Mouse (Mus musculus): Measurements from ENCODE around the gene Arhgef12.
"Not testable (repeated sequence)": the region's sequence is repeated elsewhere in the genome, so short reads cannot be mapped to it uniquely, and the experiment has no call there.

Gene Arhgef12

GRCm38 (mm10) chr9:43107187-43107517, at the start of gene Arhgef12:
Gene Arhgef12, minus strand, starts transcription at chr9:43107239.
- no peak for DNase-seq (ENCODE audit: low spot score in 2 of 2)

DNA sequence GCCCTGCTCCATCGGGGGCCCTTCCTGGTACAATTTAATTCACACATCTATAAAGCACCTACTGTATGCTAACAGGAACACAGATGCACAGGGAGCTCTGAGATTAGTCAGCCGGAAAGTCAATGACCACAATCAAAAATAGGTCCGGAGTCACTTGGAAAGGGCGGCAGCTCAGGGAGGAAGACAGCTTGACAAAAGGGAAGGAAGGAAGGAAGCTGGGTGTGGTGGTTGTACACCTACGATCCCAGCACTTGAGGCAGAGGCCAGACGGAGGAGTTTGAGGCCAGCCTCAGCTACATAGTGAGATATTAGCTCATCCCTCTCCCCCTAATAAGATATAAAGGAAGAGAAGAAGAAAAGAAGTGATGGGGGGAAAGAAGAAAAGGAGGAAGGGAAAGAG, 48.9 kb upstream of the Arhgef12 start:
- DNase-seq (ENCODE audit: low spot score in 2 of 2): no peak

- no peak for DNase-seq (ENCODE audit: low spot score in 2 of 2)
These were observed 44.7 kb upstream of the Arhgef12 start for GRCm38 (mm10) chr9:43151779-43152178.

DNA sequence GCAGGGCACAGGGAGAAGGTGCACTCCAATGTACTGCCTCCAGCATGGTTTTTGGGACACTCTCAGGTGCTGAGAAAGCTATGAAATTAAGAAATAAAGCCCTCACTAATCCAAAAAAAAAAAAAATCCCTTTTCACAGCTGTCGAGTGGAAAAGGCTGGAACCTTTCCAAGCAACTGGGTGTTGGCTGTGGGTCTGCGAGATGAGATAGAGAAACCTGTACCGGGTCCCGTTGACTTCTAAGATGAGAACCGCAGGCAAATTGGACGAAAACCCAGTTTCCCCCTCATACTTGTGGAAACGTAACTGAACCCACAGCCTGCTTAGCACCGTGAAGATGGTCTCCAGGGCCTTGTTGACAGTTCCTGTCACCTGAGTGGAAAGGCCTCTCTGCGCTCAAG, 43.9 kb upstream of the Arhgef12 start:
- no peak for DNase-seq (ENCODE audit: low spot score in 2 of 2)

- DNase-seq (ENCODE audit: low spot score in 2 of 2): no peak
These were observed 43.0 kb upstream of the Arhgef12 start for GRCm38 (mm10) chr9:43150075-43150474.

DNA sequence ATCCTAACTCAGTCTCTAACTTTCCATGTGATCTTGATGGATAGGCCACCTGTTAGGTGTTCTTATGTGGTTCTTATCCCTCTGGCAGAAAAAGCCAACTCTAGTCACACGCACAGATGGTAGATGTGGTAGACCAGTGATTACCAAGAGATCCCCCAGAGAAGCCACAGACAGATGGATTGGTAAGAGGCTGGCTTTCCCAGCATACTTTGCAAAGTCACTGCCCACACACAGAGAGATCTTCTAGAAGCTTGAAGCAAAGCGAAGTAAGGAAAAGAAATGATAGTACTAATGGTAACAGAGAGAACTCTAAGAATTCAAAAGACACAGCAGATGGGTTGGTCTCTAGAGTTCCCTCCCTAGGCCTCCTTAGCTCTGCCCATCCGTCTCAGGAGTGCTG, 42.5 kb upstream of the Arhgef12 start:
- DNase-seq (ENCODE audit: low spot score in 2 of 2): no peak

DNA sequence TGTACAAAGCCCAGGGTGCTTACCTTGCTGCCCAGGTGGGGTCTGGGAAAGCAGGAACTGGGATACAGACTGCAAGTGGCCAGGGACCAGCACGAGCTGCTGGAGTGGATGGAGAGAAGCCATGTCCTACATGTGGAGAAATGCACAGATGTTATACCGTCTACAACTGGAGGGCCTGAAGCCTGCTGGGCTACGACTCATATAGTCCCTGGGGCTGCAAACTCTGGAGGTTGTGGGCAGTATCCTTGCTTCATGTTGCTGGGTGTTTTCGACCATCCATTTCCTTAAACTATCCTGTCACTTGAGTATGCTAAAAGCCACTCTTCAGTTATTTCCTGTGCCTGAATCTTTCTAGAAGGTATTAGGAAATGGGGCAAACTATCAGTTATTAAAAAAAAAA, 38.2 kb upstream of the Arhgef12 start:
- no peak for DNase-seq (ENCODE audit: low spot score in 2 of 2)

DNA sequence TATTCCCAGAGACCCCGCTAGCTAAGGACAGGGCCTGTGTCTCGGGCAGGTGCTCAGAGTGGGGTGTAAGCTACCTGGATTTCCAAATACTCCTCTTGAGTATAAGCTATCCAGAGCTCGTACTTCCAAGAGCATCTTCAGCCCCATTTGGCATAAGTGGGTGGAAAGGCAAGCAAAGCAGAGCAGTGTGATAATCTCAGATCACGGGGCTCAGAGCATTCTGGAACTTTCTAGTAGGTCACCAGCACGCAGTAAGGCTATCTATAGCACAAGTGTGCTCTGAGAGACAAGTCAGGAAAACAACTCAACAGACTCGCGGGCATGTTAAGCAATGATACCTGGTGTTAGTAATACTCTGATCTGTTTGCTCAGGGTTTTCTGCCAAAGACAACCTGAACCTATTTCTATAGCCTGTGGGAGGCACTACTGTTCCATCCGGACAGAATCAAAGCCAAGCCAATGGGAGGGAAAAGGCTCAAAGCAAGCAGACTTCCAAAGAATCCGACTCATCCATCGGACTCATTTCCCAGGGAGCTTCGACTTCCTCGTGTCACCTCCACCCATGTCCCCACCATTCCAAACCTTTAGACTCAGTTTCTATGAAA, 37.3 kb upstream of the Arhgef12 start:
- DNase-seq (ENCODE audit: low spot score in 2 of 2): no peak

- DNase-seq (ENCODE audit: low spot score in 2 of 2): peak in 1 of 2 experiments; percentile 45
These were observed 34.8 kb upstream of the Arhgef12 start for GRCm38 (mm10) chr9:43141839-43142238.

DNA sequence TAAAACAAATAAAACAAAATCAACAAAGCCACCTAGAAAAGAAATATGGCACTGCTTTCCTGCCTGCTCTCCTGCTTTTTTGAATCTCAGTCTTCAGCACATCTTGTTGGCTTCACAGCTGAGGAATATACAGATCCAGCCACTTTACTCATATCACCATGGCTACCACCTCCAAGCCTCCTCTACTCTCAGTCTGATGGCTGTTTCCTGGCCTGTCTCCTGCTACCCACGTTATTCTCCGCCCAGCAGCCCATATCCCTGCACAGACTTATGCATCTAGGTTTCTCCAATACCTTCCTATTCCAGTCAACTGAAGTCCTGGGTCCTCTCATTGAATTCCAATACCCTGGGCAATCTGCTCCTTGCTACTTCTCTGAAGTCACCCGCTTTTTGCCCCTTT, 26.5 kb upstream of the Arhgef12 start:
- DNase-seq (ENCODE audit: low spot score in 2 of 2): no peak

DNA sequence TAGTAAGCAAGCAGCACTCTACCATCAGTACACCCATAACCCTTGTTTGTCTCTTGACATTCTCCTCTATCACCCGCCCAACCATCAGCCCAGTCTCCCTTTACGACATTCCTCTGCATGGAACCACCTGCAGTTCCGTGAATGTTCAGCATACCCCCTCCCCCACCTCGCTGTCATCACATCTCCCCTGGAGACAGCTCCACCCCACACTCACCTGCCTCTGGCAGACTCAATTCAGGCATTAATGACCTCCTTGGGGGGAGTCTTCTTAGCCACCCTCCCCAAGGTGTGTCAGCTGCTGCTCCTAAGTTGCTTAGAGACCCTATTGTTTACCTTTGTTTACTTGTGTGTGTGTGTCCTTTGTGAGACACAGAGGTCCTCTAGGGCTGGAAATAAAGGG, 25.3 kb upstream of the Arhgef12 start:
- DNase-seq (ENCODE audit: low spot score in 2 of 2): no peak

GRCm38 (mm10) chr9:43131940-43132339, 24.9 kb upstream of the Arhgef12 start:
- DNase-seq (ENCODE audit: low spot score in 2 of 2): no peak

DNA sequence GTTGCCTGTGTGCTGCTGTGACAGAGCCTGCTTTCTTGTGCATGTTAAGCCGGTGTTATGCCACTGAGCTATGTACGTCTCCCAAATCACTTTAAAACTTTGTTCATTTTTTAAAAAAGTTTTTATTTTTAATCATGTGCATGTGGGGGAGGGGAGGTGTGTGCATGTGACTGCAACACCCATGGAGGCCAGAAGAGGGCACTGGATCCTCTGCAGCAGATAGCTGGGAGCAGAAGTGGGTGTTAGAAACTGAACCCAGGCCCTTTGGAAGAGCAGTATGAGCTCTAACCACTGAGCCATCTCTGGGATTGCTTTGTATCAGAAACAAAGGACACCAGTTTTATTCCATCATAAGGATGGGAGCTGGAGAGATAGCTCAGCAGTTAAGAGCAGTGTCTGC, 23.6 kb upstream of the Arhgef12 start:
- DNase-seq (ENCODE audit: low spot score in 2 of 2): no peak

DNA sequence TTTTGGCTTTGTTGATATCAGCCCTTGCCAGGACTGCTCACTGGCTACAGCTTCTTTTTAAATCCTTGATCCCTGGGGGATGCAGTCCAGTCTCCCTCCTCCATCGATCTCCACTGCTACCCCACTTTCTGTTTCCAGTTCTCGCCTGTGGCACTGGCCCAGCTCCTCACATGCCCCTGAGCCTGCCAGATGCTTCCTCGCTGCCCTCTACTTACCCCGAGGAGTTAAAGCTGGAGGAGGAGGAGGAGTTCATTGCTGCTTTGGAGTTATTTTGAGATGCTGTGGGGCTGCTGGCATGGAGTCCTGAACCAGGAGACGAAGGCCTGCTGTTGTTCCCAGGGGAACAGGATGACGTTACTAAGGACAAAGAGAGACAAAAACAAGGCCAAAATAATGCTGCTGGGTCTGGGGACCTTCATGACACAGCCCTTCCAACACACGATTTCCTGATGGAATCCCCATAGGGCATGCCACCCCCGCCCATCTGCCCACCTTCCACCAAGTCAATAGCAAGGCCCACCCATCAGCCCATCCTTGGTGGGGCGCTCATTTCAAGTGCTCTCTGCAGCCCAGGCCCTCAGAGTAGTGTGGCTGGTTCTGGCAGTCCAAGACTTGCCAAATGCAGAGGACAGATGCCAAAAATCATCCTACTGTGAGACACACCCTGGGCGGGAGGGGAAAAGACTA, 20.2 kb upstream of the Arhgef12 start:
- no peak for DNase-seq (ENCODE audit: low spot score in 2 of 2)

DNA sequence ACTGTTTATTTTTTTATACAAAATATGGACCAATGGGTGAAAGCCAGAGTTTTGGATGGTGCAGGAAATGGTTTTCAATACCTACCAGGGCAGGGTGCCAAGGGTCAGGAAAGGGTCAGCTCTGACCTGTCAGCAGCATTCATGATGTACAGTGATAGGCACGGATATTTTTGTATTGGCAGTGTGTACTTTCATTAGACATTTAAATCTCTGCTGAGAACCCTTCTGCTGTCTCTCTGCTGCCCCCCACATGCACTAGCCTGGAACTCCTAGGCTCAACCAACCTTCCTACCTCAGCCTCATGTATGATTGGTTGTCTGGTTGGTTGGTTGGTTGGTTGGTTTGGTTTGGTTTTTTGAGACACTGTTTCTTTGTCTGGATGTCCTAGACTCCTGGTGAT, 15.3 kb upstream of the Arhgef12 start:
- no peak for DNase-seq (ENCODE audit: low spot score in 2 of 2)

GRCm38 (mm10) chr9:43121948-43122347, 14.9 kb upstream of the Arhgef12 start:
- not testable (repeated sequence) for DNase-seq (ENCODE audit: low spot score in 2 of 2)

- no peak for DNase-seq (ENCODE audit: low spot score in 2 of 2)
These were observed 9.9 kb upstream of the Arhgef12 start for GRCm38 (mm10) chr9:43116997-43117336.

DNA sequence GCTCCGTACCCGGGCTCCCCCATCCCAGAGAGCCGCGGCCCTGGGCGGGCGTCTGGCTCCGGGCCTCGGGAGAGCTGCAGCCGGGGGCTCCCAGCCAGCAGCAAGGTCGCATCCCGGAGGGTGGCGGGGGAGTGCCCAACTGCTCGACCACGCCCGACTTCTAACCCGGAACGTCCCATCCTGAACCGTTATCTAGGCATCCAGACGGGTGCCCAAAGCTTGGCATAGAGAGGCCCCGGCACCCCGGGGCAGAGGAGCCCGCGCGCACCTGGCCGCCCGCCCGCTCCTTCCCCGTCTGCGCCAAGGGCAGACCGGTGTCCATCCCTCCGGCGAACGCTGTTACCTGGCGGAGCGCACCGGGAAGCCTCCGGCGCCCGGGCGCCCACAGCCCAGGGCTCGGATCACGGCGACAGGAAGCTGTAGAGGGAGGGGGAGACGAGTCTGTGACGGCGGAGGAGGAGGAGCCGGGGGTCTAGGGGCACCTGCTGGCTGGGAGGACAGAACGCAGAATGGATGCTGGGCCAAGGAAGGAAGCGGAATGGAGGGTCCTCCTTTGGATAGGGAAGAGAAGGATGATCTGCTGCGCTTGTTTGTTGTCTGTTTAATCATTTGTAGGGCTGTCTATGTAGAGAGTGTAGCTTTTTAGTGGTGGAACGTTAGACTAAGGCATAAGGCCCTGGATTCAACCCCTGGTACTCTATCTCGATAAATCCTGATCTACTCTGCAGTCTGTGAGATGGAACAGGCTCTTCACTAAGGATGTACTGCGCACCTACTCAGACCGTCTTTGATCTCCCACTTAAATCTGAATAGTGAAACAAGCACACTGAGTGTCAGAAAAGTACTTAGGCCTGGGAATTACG, 9.3 kb upstream of the Arhgef12 start, which contains the start of gene Tmem136:
TSS of gene Tmem136 (minus strand) at position 437 of the 863 bp plus-strand sequence.
- DNase-seq (ENCODE audit: low spot score in 2 of 2): peak in 1 of 2 experiments; percentile 14

- DNase-seq (ENCODE audit: low spot score in 2 of 2): no peak
These were observed 8.5 kb upstream of the Arhgef12 start for GRCm38 (mm10) chr9:43115431-43116133.

- DNase-seq (ENCODE audit: low spot score in 2 of 2): no peak
These were observed 7.8 kb upstream of the Arhgef12 start for GRCm38 (mm10) chr9:43114833-43115232.

DNA sequence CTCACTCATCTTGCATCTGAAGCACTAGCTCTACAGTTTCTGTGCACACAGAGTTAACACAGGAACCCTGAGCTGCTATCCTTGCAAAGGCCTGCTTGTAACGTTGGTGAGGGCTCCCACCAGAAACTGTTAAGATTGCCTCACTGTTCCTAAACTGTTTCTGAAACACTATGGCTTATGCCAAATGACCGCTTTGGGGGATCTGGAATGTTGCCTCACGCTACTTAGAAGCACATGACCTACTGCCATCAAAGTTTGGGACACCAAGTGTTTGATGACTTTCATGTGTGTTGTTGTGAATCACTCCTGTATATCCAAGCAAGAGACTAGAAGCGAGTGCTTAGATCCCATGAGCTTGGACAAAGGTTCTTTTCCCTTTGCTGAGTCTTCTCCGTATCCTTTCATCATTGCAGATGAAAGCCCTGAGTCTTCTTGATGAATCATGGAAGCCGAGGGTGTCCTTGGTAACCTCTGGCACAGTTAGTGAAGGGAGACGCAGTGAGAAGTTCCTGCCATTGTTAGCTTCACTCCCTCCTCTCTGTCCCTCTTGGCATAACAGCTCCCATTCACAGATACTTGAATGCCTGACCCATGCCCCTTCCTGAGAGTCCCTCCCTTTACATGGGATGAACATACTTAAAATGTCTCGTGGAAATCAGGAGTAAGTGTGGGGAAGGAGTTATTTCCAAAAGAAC, 3.4 kb upstream of the Arhgef12 start:
- DNase-seq (ENCODE audit: low spot score in 2 of 2): no peak

GRCm38 (mm10) chr9:43109125-43109524, 2.1 kb upstream of the Arhgef12 start:
- DNase-seq (ENCODE audit: low spot score in 2 of 2): no peak
